Mouse (Mus musculus) neural tube, embryonic 15.5 days (tissue): ENCODE data around the gene Dnaic1. TPM values are rescaled to one million over a fixed set of nuclear protein-coding genes. Genes with fewer than 3 reads are reported as not detected.

ENCODE experiments used
- ATAC-seq: fragments of 200-750 bp; cut with Nextera tagmentation; 2 replicates; pipeline ENCODE4 v1.8.0; 2017; ENCODE audit warnings: mild to moderate bottlenecking, moderate TSS enrichment, moderate library complexity; ENCODE audit not compliant: low FRiP score
- H3K27ac ChIP-seq: fragments of 300-500 bp; sonication (generic); replicated peaks from 2 replicates; pipeline ENCODE4 v1.5.1; 2015; ENCODE audit warnings: mild to moderate bottlenecking, inconsistent platforms
- H3K27me3 ChIP-seq: fragments of 300-500 bp; sonication (generic); replicated peaks from 2 replicates; pipeline ENCODE4 v1.6.1; 2015; ENCODE audit warnings: inconsistent platforms
- H3K36me3 ChIP-seq: fragments of 300-500 bp; sonication (generic); 2 replicates; pipeline ENCODE4 v1.6.1; 2015; ENCODE audit warnings: inconsistent platforms
- H3K4me1 ChIP-seq: fragments of 300-500 bp; sonication (generic); 2 replicates; pipeline ENCODE4 v1.6.1; 2015; ENCODE audit warnings: inconsistent platforms
- H3K4me2 ChIP-seq: fragments of 300-500 bp; sonication (generic); 2 replicates; pipeline ENCODE4 v1.6.1; 2015; ENCODE audit warnings: inconsistent platforms, mild to moderate bottlenecking, moderate library complexity
- H3K4me3 ChIP-seq: fragments of 300-500 bp; sonication (generic); replicated peaks from 2 replicates; pipeline ENCODE4 v1.5.1; 2015; ENCODE audit warnings: mild to moderate bottlenecking, inconsistent platforms
- H3K9ac ChIP-seq: fragments of 300-500 bp; sonication (generic); replicated peaks from 2 replicates; pipeline ENCODE4 v1.6.1; 2015; ENCODE audit warnings: mild to moderate bottlenecking, inconsistent platforms
- H3K9me3 ChIP-seq: fragments of 300-500 bp; sonication (generic); replicated peaks from 2 replicates; pipeline ENCODE4 v1.6.1; 2016; ENCODE audit warnings: inconsistent platforms
- WGBS: fragments of 180-500 bp; shearing (Covaris S2); methylation state at CpG from one replicate; pipeline ENCODE4 v1.1.7; 2015; ENCODE audit warnings: mixed read lengths; 5-methylcytosine and 5-hydroxymethylcytosine counted together
- polyA plus RNA-seq: library from polyadenylated mRNA; unstranded; fragments of >200 nt; fragmentation: Nextera tagmentation; extraction: Ambion mirVana; gene quantifications from 2 replicates; pipeline ENCODE4 v1.2.1, GENCODE M21; 2015

The Dnaic1 gene
- polyA plus RNA-seq, 1 experiment from 2014 or later, result 2.1 TPM

DNA sequence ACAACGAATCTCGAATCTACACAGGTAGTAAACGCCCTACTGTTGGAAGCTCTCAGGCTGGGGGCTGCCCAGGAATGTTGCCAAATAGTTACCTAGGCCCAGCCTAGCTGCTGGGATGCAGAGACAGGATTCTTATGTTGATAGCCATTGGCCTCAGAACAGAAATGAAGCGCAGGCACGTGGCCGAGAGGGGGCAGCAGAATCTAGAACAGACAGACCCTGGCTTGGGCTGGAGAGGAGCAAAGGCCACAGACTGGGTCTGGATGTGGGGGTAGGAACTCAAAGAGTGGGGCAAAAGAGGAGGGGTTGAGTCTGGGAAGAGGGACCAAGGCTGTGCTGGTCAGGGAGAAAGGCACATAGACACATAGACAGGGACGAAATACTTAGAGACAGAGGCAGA lies 84.6 kb downstream of the Dnaic1 start:
- no peaks in the 10 kb centered on the region for H3K9me3 ChIP-seq
- H3K36me3 ChIP-seq, result no peaks in the 10 kb centered on the region
- H3K27me3 ChIP-seq, result no peaks in the 10 kb centered on the region
- WGBS, result 13% methylated on average over 7 of the region's 7 CpGs
- peaks cover 13% of the 10 kb centered on the region for H3K4me1 ChIP-seq
- no peak overlapping the region for H3K4me3 ChIP-seq
- H3K4me2 ChIP-seq, result no peak overlapping the region
- ATAC-seq, result peak; percentile 54; the same call in 1 of the 2 replicates
- no peak overlapping the region for H3K9ac ChIP-seq
- 0 out of 2 replicates have a peak overlapping the region, but pooled peaks have one; percentile 38 for H3K27ac ChIP-seq

GRCm38 (mm10) chr4:41655525-41655924 lies 86.0 kb downstream of the Dnaic1 start:
- Histone ChIP-seq H3K4me2 (no peak overlapping the region), H3K36me3 (no peaks in the 10 kb centered on the region), H3K9me3 (no peaks in the 10 kb centered on the region), H3K27me3 (no peaks in the 10 kb centered on the region), H3K9ac (no peak overlapping the region), H3K27ac (no peak overlapping the region), H3K4me3 (no peak overlapping the region), H3K4me1 (peaks cover 19% of the 10 kb centered on the region)
- WGBS, result 86% methylated on average over 2 of the region's 2 CpGs
- ATAC-seq, result no peak

DNA sequence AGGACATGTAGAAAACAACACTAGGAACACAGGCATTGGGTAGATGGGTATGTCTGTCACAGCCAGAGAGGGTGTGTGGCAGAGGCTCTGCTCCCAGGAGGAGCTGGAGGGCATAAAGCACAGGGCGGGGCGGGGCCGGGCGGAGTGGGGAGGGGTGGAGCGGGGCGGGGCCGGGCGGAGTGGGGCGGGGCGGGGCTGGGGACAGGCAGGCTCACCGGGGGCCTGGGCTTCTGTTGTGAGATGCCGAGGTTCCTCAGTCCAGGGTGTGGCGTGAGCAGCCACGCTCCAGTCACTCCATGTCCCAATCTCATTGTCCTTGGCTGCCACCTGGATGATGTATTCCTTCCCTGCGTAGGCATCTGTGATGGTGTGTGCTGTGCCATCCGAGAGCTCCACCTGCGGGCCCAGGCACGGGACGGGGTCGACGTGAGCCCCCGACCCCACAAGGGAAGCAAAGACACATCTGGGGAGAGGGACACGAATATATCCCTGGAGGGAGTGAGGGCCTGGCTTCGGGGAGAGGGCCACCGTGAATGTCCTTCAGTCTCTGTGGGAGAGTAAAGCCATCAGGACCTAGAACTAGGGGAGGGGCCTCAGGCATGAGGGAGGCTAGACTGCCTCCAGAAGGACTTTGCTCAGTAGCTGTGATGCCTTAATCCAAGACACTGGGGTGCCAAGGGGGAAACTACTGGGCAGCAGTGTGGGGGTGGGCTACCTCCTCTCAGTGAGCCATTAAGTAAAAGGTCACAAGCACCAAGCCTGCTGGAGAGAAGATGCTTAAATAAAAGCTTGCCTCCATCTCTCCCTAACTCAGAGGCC lies 89.2 kb downstream of the Dnaic1 start:
- WGBS, result 19% methylated on average over 23 of the region's 25 CpGs
- ATAC-seq, result no peak
- Histone ChIP-seq H3K4me3 (no peak overlapping the region), H3K36me3 (no peaks in the 10 kb centered on the region), H3K27me3 (no peaks in the 10 kb centered on the region), H3K4me2 (no peak overlapping the region), H3K9ac (no peak overlapping the region), H3K27ac (no peak overlapping the region), H3K4me1 (peaks cover 32% of the 10 kb centered on the region), H3K9me3 (no peaks in the 10 kb centered on the region)

DNA sequence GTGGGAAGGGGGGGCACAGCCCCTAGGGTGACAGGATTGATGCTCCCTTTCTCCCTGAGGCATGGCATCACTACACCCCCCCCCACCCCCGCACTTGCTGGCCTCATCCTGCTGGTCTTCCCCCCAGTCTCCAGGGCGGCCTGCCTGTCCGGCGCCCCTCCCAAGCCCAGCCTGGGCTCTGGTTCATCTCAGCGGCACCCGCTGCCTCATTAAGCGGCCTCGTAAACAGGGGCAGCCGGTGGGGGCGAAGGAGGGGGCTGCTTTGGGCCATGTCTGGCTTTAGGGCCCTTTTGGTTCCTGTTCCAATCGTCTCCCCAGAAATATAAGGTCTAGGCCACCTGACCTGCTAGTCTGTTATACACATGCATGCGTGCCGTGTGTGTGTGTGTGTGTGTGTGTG lies 90.0 kb downstream of the Dnaic1 start:
- Histone ChIP-seq H3K27ac (no peak overlapping the region), H3K36me3 (no peaks in the 10 kb centered on the region), H3K4me1 (peaks cover 35% of the 10 kb centered on the region), H3K9me3 (no peaks in the 10 kb centered on the region), H3K27me3 (no peaks in the 10 kb centered on the region), H3K4me3 (no peak overlapping the region), H3K4me2 (no peak overlapping the region), H3K9ac (no peak overlapping the region)
- ATAC-seq, result no peak
- 45% methylated on average over 13 of the region's 13 CpGs for WGBS

DNA sequence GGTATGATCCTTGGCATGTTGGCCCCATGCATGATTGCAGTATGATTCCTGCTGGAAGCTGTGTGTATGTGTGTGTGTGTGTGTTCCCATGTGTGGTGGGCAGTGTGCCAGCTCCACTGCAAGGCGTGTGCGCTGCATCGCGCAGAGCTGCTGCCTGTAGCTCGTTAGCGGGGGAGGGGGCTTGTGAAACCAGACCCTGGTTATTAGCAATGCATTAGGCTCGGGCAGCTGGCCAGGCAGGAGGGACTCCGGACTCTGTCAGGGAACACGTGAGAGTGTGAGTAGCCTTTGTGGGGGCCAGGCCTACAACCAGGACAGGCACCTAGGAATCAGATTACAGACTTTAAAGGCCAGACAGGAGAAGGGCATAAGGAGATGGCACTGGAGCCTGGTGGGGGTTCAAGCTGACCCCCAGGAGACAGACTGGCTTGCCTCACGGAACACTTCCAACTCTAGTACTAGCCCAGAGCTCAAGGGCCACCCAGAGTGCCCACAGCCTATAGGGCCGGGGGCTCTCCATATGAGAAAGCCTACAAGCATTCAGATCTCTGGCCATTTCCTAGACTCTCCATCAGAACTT lies 91.4 kb downstream of the Dnaic1 start:
- Histone ChIP-seq H3K9ac (no peak overlapping the region), H3K4me1 (peaks cover 46% of the 10 kb centered on the region), H3K27me3 (no peaks in the 10 kb centered on the region), H3K4me3 (no peak overlapping the region), H3K27ac (no peak overlapping the region), H3K36me3 (no peaks in the 10 kb centered on the region), H3K9me3 (no peaks in the 10 kb centered on the region), H3K4me2 (no peak overlapping the region)
- 19% methylated on average over 11 of the region's 11 CpGs for WGBS
- ATAC-seq, result no peak

GRCm38 (mm10) chr4:41662723-41663122 lies 93.1 kb downstream of the Dnaic1 start:
- no peak for ATAC-seq
- Histone ChIP-seq H3K27ac (no peak overlapping the region), H3K27me3 (no peaks in the 10 kb centered on the region), H3K9me3 (no peaks in the 10 kb centered on the region), H3K4me1 (peaks cover 46% of the 10 kb centered on the region), H3K4me2 (no peak overlapping the region), H3K9ac (no peak overlapping the region), H3K4me3 (no peak overlapping the region), H3K36me3 (no peaks in the 10 kb centered on the region)
- 57% methylated on average over 11 of the region's 11 CpGs for WGBS

GRCm38 (mm10) chr4:41663614-41664013 lies 94.0 kb downstream of the Dnaic1 start:
- Histone ChIP-seq H3K4me1 (peaks cover 46% of the 10 kb centered on the region), H3K27ac (no peak overlapping the region), H3K4me2 (no peak overlapping the region), H3K9ac (no peak overlapping the region), H3K36me3 (no peaks in the 10 kb centered on the region), H3K4me3 (no peak overlapping the region), H3K27me3 (no peaks in the 10 kb centered on the region), H3K9me3 (no peaks in the 10 kb centered on the region)
- WGBS, result 36% methylated on average over 9 of the region's 9 CpGs
- no peak for ATAC-seq

- no peak for ATAC-seq
- Histone ChIP-seq H3K4me1 (peaks cover 37% of the 10 kb centered on the region), H3K27ac (no peak overlapping the region), H3K9me3 (no peaks in the 10 kb centered on the region), H3K9ac (no peak overlapping the region), H3K27me3 (no peaks in the 10 kb centered on the region), H3K4me2 (no peak overlapping the region), H3K4me3 (no peak overlapping the region), H3K36me3 (no peaks in the 10 kb centered on the region)
- 56% methylated on average over 7 of the region's 7 CpGs for WGBS
Observed at GRCm38 (mm10) chr4:41664533-41664932, 95.0 kb downstream of the Dnaic1 start.

DNA sequence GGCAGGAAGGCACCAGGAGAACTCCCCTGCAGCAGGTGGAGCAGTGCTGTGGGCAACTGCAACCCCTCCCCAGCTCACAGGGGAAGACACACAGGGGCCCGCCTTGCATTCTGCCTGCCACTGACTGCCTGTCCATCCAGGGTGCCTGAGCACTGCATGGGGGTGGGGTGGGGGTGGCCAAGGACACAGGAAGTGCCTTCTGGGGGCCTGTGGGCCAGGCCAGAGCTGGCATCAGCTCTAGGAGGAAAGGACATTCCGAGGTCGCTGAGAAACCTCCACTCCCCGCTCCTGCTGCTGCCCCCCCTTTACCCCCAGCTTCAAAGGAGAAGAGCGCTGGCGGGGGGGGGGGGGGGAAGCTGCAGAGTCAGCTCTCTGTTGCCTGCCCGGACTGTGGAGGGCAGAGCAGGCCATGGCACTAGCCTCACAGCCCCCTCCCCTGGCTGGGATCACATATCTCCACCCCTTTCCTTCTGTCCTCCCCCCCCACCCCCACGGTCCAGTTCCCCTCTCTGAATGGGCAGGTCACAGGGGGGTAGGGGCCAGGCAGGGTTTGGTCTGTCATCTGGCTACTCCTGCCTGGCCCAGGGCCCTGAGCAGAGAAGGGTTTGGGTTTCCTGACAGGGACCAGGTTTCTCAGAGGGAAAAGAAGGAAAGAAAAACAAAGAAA lies 95.6 kb downstream of the Dnaic1 start:
- Histone ChIP-seq H3K27me3 (no peaks in the 10 kb centered on the region), H3K4me3 (no peak overlapping the region), H3K27ac (no peak overlapping the region), H3K4me1 (peaks cover 35% of the 10 kb centered on the region), H3K36me3 (no peaks in the 10 kb centered on the region), H3K9ac (0 out of 2 replicates have a peak overlapping the region, but pooled peaks have one; percentile 17), H3K4me2 (no peak overlapping the region), H3K9me3 (no peaks in the 10 kb centered on the region)
- 18% methylated on average over 7 of the region's 8 CpGs for WGBS
- ATAC-seq, result 0 out of 2 replicates have a peak, but pooled peaks have one; percentile 11

GRCm38 (mm10) chr4:41666646-41667045 lies 97.1 kb downstream of the Dnaic1 start:
- no peak for ATAC-seq
- H3K4me1 ChIP-seq, result peaks cover 28% of the 10 kb centered on the region
- H3K27me3 ChIP-seq, result no peaks in the 10 kb centered on the region
- H3K9me3 ChIP-seq, result no peaks in the 10 kb centered on the region
- H3K27ac ChIP-seq, result no peak overlapping the region
- H3K4me3 ChIP-seq, result no peak overlapping the region
- no peak overlapping the region for H3K4me2 ChIP-seq
- WGBS, result 84% methylated on average over 11 of the region's 11 CpGs
- no peak overlapping the region for H3K9ac ChIP-seq
- H3K36me3 ChIP-seq, result peaks cover 5% of the 10 kb centered on the region; the same call in 1 of the 2 replicates

DNA sequence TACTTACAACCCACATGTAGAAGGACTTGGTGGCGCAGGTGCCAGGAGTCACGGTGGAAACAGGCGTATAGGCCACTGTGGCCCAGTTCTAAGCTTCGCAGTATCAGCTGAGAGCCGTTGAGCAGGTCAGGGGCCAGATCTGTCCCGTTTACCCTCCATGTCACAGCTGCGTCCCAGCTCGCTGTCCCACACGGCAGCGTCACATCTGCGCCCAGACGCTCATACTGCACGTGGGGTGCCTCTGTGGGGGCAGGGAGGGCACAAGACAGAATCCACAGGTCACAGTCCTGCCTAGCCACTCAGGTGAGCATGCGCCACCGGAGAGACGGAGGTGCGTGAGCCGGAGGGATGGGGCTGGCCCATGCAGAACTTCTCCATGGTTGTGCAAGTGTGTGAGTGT lies 101.3 kb downstream of the Dnaic1 start:
- no peaks in the 10 kb centered on the region for H3K27me3 ChIP-seq
- H3K4me2 ChIP-seq, result no peak overlapping the region
- 81% methylated on average over 18 of the region's 18 CpGs for WGBS
- no peak overlapping the region for H3K9ac ChIP-seq
- no peaks in the 10 kb centered on the region for H3K9me3 ChIP-seq
- H3K36me3 ChIP-seq, result peaks cover 5% of the 10 kb centered on the region; the same call in 1 of the 2 replicates
- H3K4me1 ChIP-seq, result peaks cover 35% of the 10 kb centered on the region
- H3K4me3 ChIP-seq, result no peak overlapping the region
- no peak overlapping the region for H3K27ac ChIP-seq
- ATAC-seq, result no peak

DNA sequence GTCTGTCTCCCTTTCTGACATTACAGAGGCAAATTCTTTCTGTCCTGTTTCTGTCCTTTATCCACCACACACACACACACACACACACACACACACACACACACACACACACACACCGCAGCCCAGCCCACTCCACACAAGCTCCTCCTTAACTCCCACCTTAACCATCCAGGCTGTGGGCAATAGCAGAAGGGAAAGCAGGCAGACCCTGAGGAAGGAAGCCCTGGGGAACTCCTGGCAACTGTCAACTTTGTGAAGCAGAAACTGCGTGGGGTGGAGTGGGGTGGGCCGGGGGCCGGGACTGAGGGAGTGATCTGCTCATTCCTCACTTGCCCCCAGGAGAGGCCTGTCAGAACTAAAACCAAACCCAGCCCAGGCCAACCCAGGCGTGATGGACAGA lies 101.9 kb downstream of the Dnaic1 start:
- ATAC-seq, result no peak
- H3K4me2 ChIP-seq, result no peak overlapping the region
- 46% methylated on average over 5 of the region's 5 CpGs for WGBS
- H3K4me3 ChIP-seq, result no peak overlapping the region
- peaks cover 5% of the 10 kb centered on the region; the same call in 1 of the 2 replicates for H3K36me3 ChIP-seq
- H3K9me3 ChIP-seq, result no peaks in the 10 kb centered on the region
- H3K27ac ChIP-seq, result no peak overlapping the region
- no peak overlapping the region for H3K9ac ChIP-seq
- H3K4me1 ChIP-seq, result peaks cover 42% of the 10 kb centered on the region
- H3K27me3 ChIP-seq, result no peaks in the 10 kb centered on the region
